Mouse (Mus musculus) forebrain, embryonic 10.5 days (tissue): ENCODE data around the gene Rasef. TPM values are rescaled to one million over a fixed set of nuclear protein-coding genes. Genes with fewer than 3 reads are reported as not detected.
"Not testable (repeated sequence)": the region's sequence is repeated elsewhere in the genome, so short reads cannot be mapped to it uniquely, and the experiment has no call there.

Experiments
- DNase-seq: peaks from one replicate; pipeline ENCODE4 v3.0.0-alpha.2; 2017; ENCODE audit warnings: low spot score; ENCODE audit errors: extremely low spot score
- H3K27ac ChIP-seq: fragments of 300-500 bp; sonication (generic); 2 replicates; pipeline ENCODE4 v1.5.1; 2016; ENCODE audit warnings: mild to moderate bottlenecking
- H3K27me3 ChIP-seq: fragments of 300-500 bp; sonication (generic); 2 replicates; pipeline ENCODE4 v1.6.1; 2016; ENCODE audit warnings: mild to moderate bottlenecking; ENCODE audit not compliant: poor library complexity, severe bottlenecking
- H3K36me3 ChIP-seq: fragments of 300-500 bp; sonication (generic); replicated peaks from 2 replicates; pipeline ENCODE4 v1.6.1; 2016; ENCODE audit warnings: mild to moderate bottlenecking, moderate library complexity
- H3K4me1 ChIP-seq: fragments of 300-500 bp; sonication (generic); 2 replicates; pipeline ENCODE4 v1.6.1; 2016
- H3K4me3 ChIP-seq: fragments of 300-500 bp; sonication (generic); 2 replicates; pipeline ENCODE4 v1.5.1; 2016; ENCODE audit warnings: mild to moderate bottlenecking, moderate library complexity
- H3K9me3 ChIP-seq: fragments of 300-500 bp; sonication (generic); 2 replicates; pipeline ENCODE4 v1.6.1; 2016; ENCODE audit warnings: mild to moderate bottlenecking, moderate library complexity
- WGBS: fragments of 180-500 bp; shearing (Covaris S2); methylation state at CpG from one replicate; pipeline ENCODE4 v1.1.7; 2016; 5-methylcytosine and 5-hydroxymethylcytosine counted together
- polyA plus RNA-seq: library from polyadenylated mRNA; unstranded; fragments of >200 nt; fragmentation: Nextera tagmentation; extraction: Ambion mirVana; gene quantifications from 2 replicates; pipeline ENCODE4 v1.2.1, GENCODE M21; 2016

Rasef gene
- polyA plus RNA-seq, 1 experiment from 2014 or later = 2.3 TPM

- H3K9me3 ChIP-seq = no peaks in the 10 kb centered on the region
- no peak overlapping the region for H3K27ac ChIP-seq
- no peaks in the 10 kb centered on the region for H3K4me1 ChIP-seq
- H3K4me3 ChIP-seq = no peak overlapping the region
- WGBS = 87% methylated on average over 5 of the region's 5 CpGs
- no peaks in the 10 kb centered on the region for H3K36me3 ChIP-seq
- DNase-seq = no peak
- H3K27me3 ChIP-seq = no peaks in the 10 kb centered on the region
Measured at GRCm38 (mm10) chr4:73748219-73748618, 42.6 kb downstream of the Rasef start.

GRCm38 (mm10) chr4:73739439-73739838, 51.4 kb downstream of the Rasef start:
- Histone ChIP-seq H3K9me3 (no peaks in the 10 kb centered on the region), H3K4me3 (no peak overlapping the region), H3K27ac (no peak overlapping the region), H3K4me1 (no peaks in the 10 kb centered on the region), H3K36me3 (no peaks in the 10 kb centered on the region), H3K27me3 (no peaks in the 10 kb centered on the region)
- 92% methylated on average over 3 of the region's 3 CpGs for WGBS
- DNase-seq = no peak

GRCm38 (mm10) chr4:73719819-73720218, 71.0 kb downstream of the Rasef start:
- Histone ChIP-seq H3K9me3 (no peaks in the 10 kb centered on the region), H3K27ac (no peak overlapping the region), H3K27me3 (no peaks in the 10 kb centered on the region), H3K4me1 (no peaks in the 10 kb centered on the region), H3K36me3 (no peaks in the 10 kb centered on the region), H3K4me3 (no peak overlapping the region)
- no peak for DNase-seq

GRCm38 (mm10) chr4:73718761-73719160, 72.0 kb downstream of the Rasef start:
- no peaks in the 10 kb centered on the region for H3K4me1 ChIP-seq
- no peak for DNase-seq
- WGBS = 93% methylated on average over 1 of the region's 1 CpGs
- H3K36me3 ChIP-seq = no peaks in the 10 kb centered on the region
- no peak overlapping the region for H3K27ac ChIP-seq
- H3K9me3 ChIP-seq = no peaks in the 10 kb centered on the region
- H3K4me3 ChIP-seq = no peak overlapping the region
- H3K27me3 ChIP-seq = no peaks in the 10 kb centered on the region

GRCm38 (mm10) chr4:73683216-73683615, 107.6 kb downstream of the Rasef start, which contains the start of gene Gm428:
Gene Gm428, plus strand, starts transcription at chr4:73683516.
- H3K36me3 ChIP-seq, H3K27ac ChIP-seq, H3K27me3 ChIP-seq, H3K9me3 ChIP-seq, H3K4me1 ChIP-seq, DNase-seq, H3K4me3 ChIP-seq: not testable (repeated sequence)
- 89% methylated on average over 2 of the region's 4 CpGs for WGBS

- H3K27me3 ChIP-seq, DNase-seq, H3K4me1 ChIP-seq, H3K27ac ChIP-seq, H3K9me3 ChIP-seq, H3K36me3 ChIP-seq, H3K4me3 ChIP-seq: not testable (repeated sequence)
- no CpG with 5 or more reads among the region's 4 CpGs for WGBS
Measured at GRCm38 (mm10) chr4:73668054-73668453, 122.7 kb downstream of the Rasef start, which contains the start of gene Gm11239. Gene Gm11239, plus strand, starts transcription at chr4:73668354.

Other genes with a start within 250 kb of the Rasef start
- not detected in 2 replicates for gene Gm11238, start 183.1 kb downstream of the Rasef start, polyA plus RNA-seq
- gene Gm11237, start 168.0 kb downstream of the Rasef start, polyA plus RNA-seq = not detected in 2 replicates
- gene Gm11236, start 152.9 kb downstream of the Rasef start, polyA plus RNA-seq = not detected in 2 replicates
- gene Gm11239, start 122.6 kb downstream of the Rasef start, polyA plus RNA-seq = not detected in 2 replicates
- gene Gm428, start 107.5 kb downstream of the Rasef start, polyA plus RNA-seq = not detected in 2 replicates
- gene Gm11758, start 85.3 kb upstream of the Rasef start, polyA plus RNA-seq = not detected in 2 replicates
- gene Gm11757, start 100.1 kb upstream of the Rasef start, polyA plus RNA-seq = not detected in 2 replicates
- gene Gm13871, start 115.0 kb upstream of the Rasef start, polyA plus RNA-seq = not detected in 2 replicates
- not detected in 2 replicates for gene Gm11756, start 129.8 kb upstream of the Rasef start, polyA plus RNA-seq
- gene 2310002L09Rik, start 159.9 kb upstream of the Rasef start, polyA plus RNA-seq = not detected in 2 replicates
- gene Frmd3, start 222.4 kb upstream of the Rasef start, polyA plus RNA-seq = 2.3 and 2.7 TPM in 2 replicates